Mouse (Mus musculus) bone marrow macrophage, adult 2 months (primary cell): Measurements from ENCODE around the gene Mgst3.

Experiments
- CTCF ChIP-seq: IDR thresholded peaks from 2 replicates; pipeline ENCODE4 v1.5.1; 2012; ENCODE audit warnings: low read depth, mild to moderate bottlenecking, low read length, moderate library complexity
- POLR2A ChIP-seq: IDR thresholded peaks from 2 replicates; pipeline ENCODE4 v1.6.1; 2012; ENCODE audit warnings: mild to moderate bottlenecking, low read depth, low read length, borderline replicate concordance

DNA sequence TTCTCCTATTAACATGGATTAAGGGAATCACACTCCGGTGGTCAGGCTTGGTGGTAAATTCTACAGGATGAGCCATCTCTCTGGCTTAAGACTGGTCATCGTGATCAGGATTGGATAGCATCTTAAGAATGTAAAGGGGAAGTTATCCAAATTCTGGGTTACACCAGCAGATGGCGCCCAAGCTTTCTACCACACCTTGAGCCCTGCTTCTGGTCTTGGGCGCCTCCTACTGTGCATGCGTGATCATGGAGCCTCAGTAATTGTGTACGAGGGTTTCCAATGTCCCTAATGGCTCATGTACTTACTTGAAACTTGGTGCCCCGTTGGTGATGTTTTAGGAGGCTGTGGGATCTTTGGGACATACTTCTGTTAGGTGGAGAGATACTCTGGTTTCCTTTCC lies 23.7 kb downstream of the Mgst3 start:
- TF ChIP-seq POLR2A, result no peak
- peak; percentile 92 for TF ChIP-seq CTCF
